Mouse (Mus musculus): Measurements from ENCODE around the gene Nacc2.

GRCm38 (mm10) chr2:26020714-26021560, 102.1 kb downstream of the Nacc2 start:
- TF ChIP-seq CTCF (IDR thresholded peaks at IDR 0.05) (no peak), POLR2A (IDR thresholded peaks at IDR 0.05; ENCODE audit: insufficient read depth, low read depth, low read length) (peak; percentile 49)
